1 mouse cellular context compared by ENCODE assay signal in the genomic region with DNA sequence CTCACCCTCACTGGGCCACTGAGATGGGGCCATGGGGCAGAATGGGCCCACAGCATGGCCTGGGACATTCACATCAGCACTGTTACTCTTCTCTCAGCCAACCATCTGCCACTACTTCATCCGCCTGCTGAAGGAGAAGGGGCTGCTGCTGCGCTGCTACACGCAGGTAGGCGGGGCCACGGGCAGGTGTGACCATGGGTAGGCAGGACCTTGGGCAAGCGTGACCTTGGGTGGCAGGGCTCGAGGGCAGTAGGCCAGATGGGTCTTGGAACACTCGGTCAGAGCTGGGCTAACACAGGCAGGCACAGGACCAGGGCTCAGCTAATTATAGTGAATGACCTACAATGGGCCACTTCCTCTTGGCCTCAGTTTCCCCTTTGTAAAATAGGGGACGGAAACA.
TF ChIP-seq lines count a peak whose summit lies in the region.

No protein-coding gene starts in this region.

TF ChIP-seq in CH12.LX, 34 proteins besides CTCF, POLR2A, EP300 and RAD21:
- TF ChIP-seq ETS1 (conservative IDR thresholded peaks at IDR 0.05; ENCODE audit: low read depth, low read length) = no peak
- TF ChIP-seq IRF4 (IDR thresholded peaks at IDR 0.05; ENCODE audit: low read depth, low read length) = no peak
- TF ChIP-seq MAX (IDR thresholded peaks at IDR 0.05; ENCODE audit: low read length) = no peak
- TF ChIP-seq NRF1 (IDR thresholded peaks at IDR 0.05; ENCODE audit: low read depth, low read length) = no peak
- TF ChIP-seq HCFC1 (IDR thresholded peaks at IDR 0.05; ENCODE audit: low read depth, low read length) = no peak
- no peak for TF ChIP-seq USF1 (IDR thresholded peaks at IDR 0.05; ENCODE audit: low read depth, low read length)
- no peak for TF ChIP-seq NELFE (IDR thresholded peaks at IDR 0.05; ENCODE audit: low read depth, low read length)
- TF ChIP-seq TBP (conservative IDR thresholded peaks at IDR 0.05; ENCODE audit: low read depth, low read length) = no peak
- TF ChIP-seq PAX5 (IDR thresholded peaks at IDR 0.05; ENCODE audit: low read length) = no peak
- TF ChIP-seq POLR2AphosphoS2 (IDR thresholded peaks at IDR 0.05; ENCODE audit: low read depth, low read length) = no peak
- TF ChIP-seq SMC3 (IDR thresholded peaks at IDR 0.05; ENCODE audit: low read depth, low read length) = no peak
- no peak for TF ChIP-seq GABPA (IDR thresholded peaks at IDR 0.05; ENCODE audit: insufficient replicate concordance, low read depth, low read length)
- TF ChIP-seq ZNF384 (IDR thresholded peaks at IDR 0.05; ENCODE audit: low read depth, low read length) = no peak
- no peak for TF ChIP-seq ELF1 (IDR thresholded peaks at IDR 0.05; ENCODE audit: low read depth, low read length)
- TF ChIP-seq KAT2A (IDR thresholded peaks at IDR 0.05; ENCODE audit: insufficient replicate concordance, low read length) = no peak
- no peak for TF ChIP-seq JUND (conservative IDR thresholded peaks at IDR 0.05; ENCODE audit: low read depth, low read length)
- no peak for TF ChIP-seq SIN3A (IDR thresholded peaks at IDR 0.05; ENCODE audit: low read length)
- no peak for TF ChIP-seq MEF2A (IDR thresholded peaks at IDR 0.05; ENCODE audit: borderline replicate concordance, low read depth, low read length)
TF ChIP-seq in CH12.LX: peak in this region for 0.
